Mouse (Mus musculus): ENCODE data around the gene Gpr179.

- TF ChIP-seq CTCF (IDR thresholded peaks at IDR 0.05; ENCODE audit: low read depth) = no peak
- no peak for TF ChIP-seq EP300 (IDR thresholded peaks at IDR 0.05; ENCODE audit: low read depth)
These were observed 18.6 kb upstream of the Gpr179 start for GRCm38 (mm10) chr11:97370329-97371091.
